Mouse (Mus musculus) kidney, postnatal 0 days (tissue): ENCODE measurements around the gene Zfp148. TPM values are rescaled to one million over a fixed set of nuclear protein-coding genes. Genes with fewer than 3 reads are reported as not detected.

ENCODE experiments used
- ATAC-seq: fragments of 200-750 bp; cut with Nextera tagmentation; replicated peaks from 2 replicates; pipeline ENCODE4 v1.8.0; 2017; ENCODE audit warnings: low read depth, moderate number of reproducible peaks, moderate TSS enrichment, moderate library complexity; ENCODE audit not compliant: low FRiP score
- DNase-seq: peaks from one replicate; pipeline ENCODE4 v3.0.0-alpha.2; 2016; ENCODE audit warnings: low spot score
- H3K27ac ChIP-seq: fragments of 300-500 bp; sonication (generic); 2 replicates; pipeline ENCODE4 v1.5.1; 2014; ENCODE audit warnings: mild to moderate bottlenecking
- H3K27me3 ChIP-seq: fragments of 300-500 bp; sonication (generic); 2 replicates; pipeline ENCODE4 v1.6.1; 2014; ENCODE audit warnings: low read length, mixed read lengths; ENCODE audit not compliant: insufficient read depth
- H3K36me3 ChIP-seq: fragments of 300-500 bp; sonication (generic); 2 replicates; pipeline ENCODE4 v1.6.1; 2014; ENCODE audit warnings: low read length, mixed read lengths; ENCODE audit not compliant: insufficient read depth
- H3K4me1 ChIP-seq: fragments of 300-500 bp; sonication (generic); replicated peaks from 2 replicates; pipeline ENCODE4 v1.6.1; 2014; ENCODE audit warnings: antibody characterized with exemption, low read length, mixed read lengths; ENCODE audit not compliant: insufficient read depth
- H3K4me2 ChIP-seq: fragments of 300-500 bp; sonication (generic); 2 replicates; pipeline ENCODE4 v1.6.1; 2014; ENCODE audit warnings: mild to moderate bottlenecking, low read length, moderate library complexity, mixed read lengths
- H3K4me3 ChIP-seq: fragments of 300-500 bp; sonication (generic); replicated peaks from 2 replicates; pipeline ENCODE4 v1.5.1; 2014; ENCODE audit warnings: low read depth, low read length
- H3K9ac ChIP-seq: fragments of 300-500 bp; sonication (generic); 2 replicates; pipeline ENCODE4 v1.6.1; 2014; ENCODE audit warnings: low read depth, low read length
- H3K9me3 ChIP-seq: fragments of 300-500 bp; sonication (generic); replicated peaks from 2 replicates; pipeline ENCODE4 v1.6.1; 2016; ENCODE audit warnings: low read length, inconsistent platforms, mixed read lengths
- CTCF ChIP-seq: IDR thresholded peaks from 2 replicates; pipeline ENCODE4 v1.5.1; 2016; ENCODE audit warnings: antibody characterized with exemption, low read depth, mild to moderate bottlenecking, moderate library complexity
- WGBS: fragments of 180-500 bp; shearing (Covaris S2); extraction: QIAGEN DNeasy Blood & Tissue Kit; methylation state at CpG from one replicate; pipeline ENCODE4 v1.1.7; 2014; 5-methylcytosine and 5-hydroxymethylcytosine counted together
- polyA plus RNA-seq: library from polyadenylated mRNA; unstranded; fragments of >200 nt; fragmentation: Nextera tagmentation; extraction: Ambion mirVana; gene quantifications from 2 replicates; pipeline ENCODE4 v1.2.1, GENCODE M21; 2015

Zfp148 gene
- polyA plus RNA-seq, 1 experiment from 2014 or later: 49.4 TPM

GRCm38 (mm10) chr16:33441065-33441464, 60.4 kb downstream of the Zfp148 start:
- no peak overlapping the region for H3K9ac ChIP-seq
- H3K4me2 ChIP-seq: no peak overlapping the region
- no peak overlapping the region for H3K27ac ChIP-seq
- no peak overlapping the region for H3K4me3 ChIP-seq
- H3K36me3 ChIP-seq: no peaks in the 10 kb centered on the region
- no peaks in the 10 kb centered on the region for H3K27me3 ChIP-seq
- no peaks in the 10 kb centered on the region for H3K9me3 ChIP-seq
- DNase-seq: no peak
- WGBS: 82% methylated on average over 6 of the region's 6 CpGs
- TF ChIP-seq CTCF: no peak
- no peak for ATAC-seq
- H3K4me1 ChIP-seq: no peaks in the 10 kb centered on the region

GRCm38 (mm10) chr16:33446830-33447229, 66.2 kb downstream of the Zfp148 start:
- ATAC-seq (no peak), DNase-seq (no peak)
- no peaks in the 10 kb centered on the region for H3K4me1 ChIP-seq
- TF ChIP-seq CTCF: no peak
- no peak overlapping the region for H3K9ac ChIP-seq
- 0 out of 2 replicates have a peak, but pooled peaks cover 4% of the 10 kb centered on the region for H3K36me3 ChIP-seq
- H3K27me3 ChIP-seq: no peaks in the 10 kb centered on the region
- no peaks in the 10 kb centered on the region for H3K9me3 ChIP-seq
- H3K27ac ChIP-seq: no peak overlapping the region
- WGBS: 37% methylated on average over 5 of the region's 5 CpGs
- no peak overlapping the region for H3K4me3 ChIP-seq
- H3K4me2 ChIP-seq: no peak overlapping the region

- Histone ChIP-seq H3K4me2 (no peak overlapping the region), H3K27ac (no peak overlapping the region), H3K36me3 (peaks cover 10% of the 10 kb centered on the region; the same call in 1 of the 2 replicates), H3K4me3 (no peak overlapping the region), H3K9me3 (no peaks in the 10 kb centered on the region), H3K9ac (no peak overlapping the region), H3K27me3 (no peaks in the 10 kb centered on the region), H3K4me1 (no peaks in the 10 kb centered on the region)
- DNase-seq (no peak), ATAC-seq (no peak)
- TF ChIP-seq CTCF: no peak
- 79% methylated on average over 2 of the region's 2 CpGs for WGBS
These were observed 73.2 kb downstream of the Zfp148 start for GRCm38 (mm10) chr16:33453826-33454225.

DNA sequence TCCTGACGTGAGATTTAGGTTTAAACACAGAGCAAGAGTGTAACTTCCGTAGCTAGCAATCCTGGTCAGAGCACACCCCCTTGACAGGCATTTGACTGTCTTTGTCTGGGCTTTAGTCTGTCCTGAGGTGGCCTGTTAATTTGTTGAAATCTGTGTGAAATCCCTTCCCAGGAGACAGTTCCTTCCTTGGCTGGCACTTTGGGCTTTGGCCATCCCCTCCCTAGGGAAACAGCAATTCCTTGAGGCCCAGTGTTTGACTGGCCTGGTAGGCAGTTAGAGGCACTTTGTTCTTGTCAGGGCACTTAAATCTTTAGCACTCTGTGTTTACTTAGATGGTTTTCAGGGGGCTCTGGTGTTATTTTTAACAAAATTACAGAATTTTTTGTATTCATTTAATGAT, 73.7 kb downstream of the Zfp148 start:
- Histone ChIP-seq H3K27ac (no peak overlapping the region), H3K9me3 (no peaks in the 10 kb centered on the region), H3K4me1 (no peaks in the 10 kb centered on the region), H3K9ac (no peak overlapping the region), H3K4me2 (no peak overlapping the region), H3K36me3 (peaks cover 10% of the 10 kb centered on the region; the same call in 1 of the 2 replicates), H3K27me3 (no peaks in the 10 kb centered on the region), H3K4me3 (no peak overlapping the region)
- 75% methylated on average over 2 of the region's 2 CpGs for WGBS
- no peak for ATAC-seq
- DNase-seq: no peak
- no peak for TF ChIP-seq CTCF

DNA sequence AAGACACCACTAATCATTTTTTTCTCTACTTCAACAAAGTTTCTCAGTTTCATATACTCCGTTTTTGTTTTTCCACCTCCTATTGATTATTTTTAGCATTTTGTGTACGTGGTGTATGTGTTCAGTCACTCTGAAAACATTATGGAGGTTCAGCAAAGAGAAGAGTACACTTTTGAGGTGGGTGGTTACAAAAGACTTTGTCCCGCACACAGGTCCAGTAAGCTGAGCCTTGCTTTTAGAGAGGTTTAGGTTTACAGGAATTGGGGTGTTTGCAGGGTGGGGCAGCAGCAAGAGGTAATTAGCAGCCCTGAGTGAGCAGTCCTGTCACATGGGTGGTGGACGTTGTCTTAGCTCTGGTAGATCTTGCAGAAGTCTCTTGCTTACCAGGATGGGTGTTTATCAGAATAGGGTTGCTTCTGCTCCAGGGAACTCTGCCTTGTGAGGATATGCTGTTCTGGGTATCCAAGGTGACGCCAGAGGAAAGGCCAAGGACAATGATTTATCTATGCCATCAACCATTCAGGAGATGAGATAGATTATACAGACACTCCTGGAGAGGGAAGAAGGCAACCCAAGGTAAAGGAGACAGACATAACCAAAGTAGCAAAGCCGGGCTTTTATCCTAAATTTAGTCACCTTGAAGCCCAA, 74.8 kb downstream of the Zfp148 start:
- H3K9ac ChIP-seq: no peak overlapping the region
- peaks cover 12% of the 10 kb centered on the region; the same call in 1 of the 2 replicates for H3K36me3 ChIP-seq
- no peak overlapping the region for H3K4me2 ChIP-seq
- H3K27me3 ChIP-seq: no peaks in the 10 kb centered on the region
- no peaks in the 10 kb centered on the region for H3K4me1 ChIP-seq
- DNase-seq (no peak), ATAC-seq (no peak)
- no peaks in the 10 kb centered on the region for H3K9me3 ChIP-seq
- no peak for TF ChIP-seq CTCF
- 57% methylated on average over 6 of the region's 6 CpGs for WGBS
- no peak overlapping the region for H3K27ac ChIP-seq
- no peak overlapping the region for H3K4me3 ChIP-seq

DNA sequence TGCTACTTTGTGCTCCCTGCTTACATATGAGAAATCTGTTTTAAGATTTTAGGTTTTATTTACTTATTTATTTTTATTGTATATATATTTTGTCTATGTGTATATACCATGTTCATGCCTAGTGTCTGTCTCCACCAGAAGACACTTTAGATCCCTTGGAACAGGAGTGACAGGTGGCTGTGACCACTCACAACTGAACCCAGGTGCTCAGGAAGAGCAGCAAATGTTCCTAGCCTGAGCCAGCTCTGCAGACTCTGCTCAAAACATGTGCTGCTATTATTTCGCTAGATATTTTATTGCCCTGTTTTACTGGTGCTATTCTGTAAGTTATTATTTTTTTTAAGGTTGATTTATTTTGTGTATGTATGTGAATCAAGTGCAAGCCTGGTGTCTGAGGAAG, 78.5 kb downstream of the Zfp148 start:
- Histone ChIP-seq H3K9me3 (no peaks in the 10 kb centered on the region), H3K36me3 (peaks cover 17% of the 10 kb centered on the region; the same call in 1 of the 2 replicates), H3K4me3 (no peak overlapping the region), H3K27me3 (no peaks in the 10 kb centered on the region), H3K4me1 (no peaks in the 10 kb centered on the region), H3K4me2 (no peak overlapping the region), H3K27ac (no peak overlapping the region), H3K9ac (no peak overlapping the region)
- ATAC-seq: no peak
- WGBS: 91% methylated on average over 1 of the region's 1 CpGs
- TF ChIP-seq CTCF: no peak
- DNase-seq: no peak

GRCm38 (mm10) chr16:33461416-33461815, 80.8 kb downstream of the Zfp148 start:
- no peak overlapping the region for H3K4me3 ChIP-seq
- no peak overlapping the region for H3K9ac ChIP-seq
- peaks cover 17% of the 10 kb centered on the region; the same call in 1 of the 2 replicates for H3K36me3 ChIP-seq
- ATAC-seq (no peak), DNase-seq (no peak)
- no peaks in the 10 kb centered on the region for H3K9me3 ChIP-seq
- H3K27ac ChIP-seq: no peak overlapping the region
- no peaks in the 10 kb centered on the region for H3K27me3 ChIP-seq
- 73% methylated on average over 3 of the region's 3 CpGs for WGBS
- H3K4me1 ChIP-seq: no peaks in the 10 kb centered on the region
- H3K4me2 ChIP-seq: no peak overlapping the region
- no peak for TF ChIP-seq CTCF
